Mouse (Mus musculus) MEL (cell line): ENCODE data around the gene Pabpc6. TPM values are rescaled to one million over a fixed set of nuclear protein-coding genes. Genes with fewer than 3 reads are reported as not detected.

Source experiments
- DNase-seq: peaks from one replicate; pipeline ENCODE4 v3.0.0; 2011; ENCODE audit warnings: low read depth, low spot score
- H3K27ac ChIP-seq: 2 replicates; pipeline ENCODE4 v1.5.1; 2012; ENCODE audit warnings: low read depth, mild to moderate bottlenecking, control low read depth, low read length, moderate library complexity; ENCODE audit not compliant: control insufficient read depth
- H3K27me3 ChIP-seq, 2 experiments: fragments of 150-350 bp in 1 of 2; sonication (generic) in 1 of 2; 2 replicates each; pipeline ENCODE4 v1.6.1; 2012; ENCODE audit warnings: low read length in 2 of 2, mild to moderate bottlenecking in 2 of 2, improper control_type of control experiment in 1 of 2, moderate library complexity in 1 of 2; ENCODE audit not compliant: insufficient read depth in 2 of 2, control insufficient read depth in 1 of 2
- H3K36me3 ChIP-seq, 2 experiments: 2 replicates each; pipeline ENCODE4 v1.6.1; 2012 to 2014; ENCODE audit warnings: low read length in 2 of 2, improper control_type of control experiment in 1 of 2, inconsistent platforms in 1 of 2, mild to moderate bottlenecking in 1 of 2; ENCODE audit not compliant: insufficient read depth in 2 of 2, control insufficient read depth in 1 of 2
- H3K4me1 ChIP-seq, 2 experiments: fragments of 150-350 bp in 1 of 2; sonication (generic) in 1 of 2; 2 replicates each; pipeline ENCODE4 v1.6.1; 2012; ENCODE audit warnings: low read length in 2 of 2, improper control_type of control experiment in 1 of 2, mild to moderate bottlenecking in 1 of 2; ENCODE audit not compliant: insufficient read depth in 2 of 2, control insufficient read depth in 1 of 2
- H3K4me3 ChIP-seq, 2 experiments: fragments of 150-350 bp in 1 of 2; sonication (generic) in 1 of 2; 2 replicates each; pipeline ENCODE4 v1.5.1; 2012; ENCODE audit warnings: low read depth in 2 of 2, low read length in 2 of 2, mild to moderate bottlenecking in 2 of 2, moderate library complexity in 2 of 2, control low read depth in 1 of 2, improper control_type of control experiment in 1 of 2; ENCODE audit not compliant: control insufficient read depth in 1 of 2, insufficient read depth in 1 of 2
- H3K79me2 ChIP-seq: 2 replicates; pipeline ENCODE4 v1.6.1; 2012; ENCODE audit warnings: mild to moderate bottlenecking, low read length, moderate library complexity; ENCODE audit not compliant: control insufficient read depth, poor library complexity, insufficient read depth
- H3K9ac ChIP-seq: 2 replicates; pipeline ENCODE4 v1.6.1; 2012; ENCODE audit warnings: low read depth, mild to moderate bottlenecking, control low read depth, low read length, moderate library complexity; ENCODE audit not compliant: control insufficient read depth, poor library complexity, severe bottlenecking
- H3K9me3 ChIP-seq: fragments of 150-350 bp; sonication (generic); replicated peaks from 2 replicates; pipeline ENCODE4 v1.6.1; 2012; ENCODE audit warnings: mild to moderate bottlenecking, low read length, improper control_type of control experiment, moderate library complexity; ENCODE audit not compliant: insufficient read depth
- BHLHE40 ChIP-seq: IDR thresholded peaks from 2 replicates; pipeline ENCODE4 v1.6.1; 2012; ENCODE audit warnings: low read depth, mild to moderate bottlenecking, inconsistent platforms, low read length, improper control_type of control experiment, borderline replicate concordance
- CHD1 ChIP-seq: IDR thresholded peaks from 2 replicates; pipeline ENCODE4 v1.6.1; 2012; ENCODE audit warnings: low read depth, mild to moderate bottlenecking, inconsistent platforms, low read length, improper control_type of control experiment
- CTCF ChIP-seq, 3 experiments: IDR thresholded peaks in 2 of 3; conservative IDR thresholded peaks in 1 of 3; 2 replicates each; pipeline ENCODE4 v1.5.1; 2011 to 2012; ENCODE audit warnings: low read length in 3 of 3, low read depth in 2 of 3, mild to moderate bottlenecking in 2 of 3, improper control_type of control experiment in 1 of 3, inconsistent platforms in 1 of 3, mixed read lengths in 1 of 3, moderate library complexity in 1 of 3; ENCODE audit not compliant: control insufficient read depth in 1 of 3, insufficient read depth in 1 of 3, poor library complexity in 1 of 3, severe bottlenecking in 1 of 3
- E2F4 ChIP-seq: IDR thresholded peaks from 2 replicates; pipeline ENCODE4 v1.6.1; 2011; ENCODE audit warnings: low read depth, low read length, improper control_type of control experiment, borderline replicate concordance
- ELF1 ChIP-seq: IDR thresholded peaks from 2 replicates; pipeline ENCODE4 v1.6.1; 2014; ENCODE audit warnings: low read depth, mild to moderate bottlenecking, inconsistent platforms, low read length, improper control_type of control experiment, moderate library complexity
- EP300 ChIP-seq, 2 experiments: IDR thresholded peaks; 2 replicates each; pipeline ENCODE4 v1.6.1; 2011; ENCODE audit warnings: improper control_type of control experiment in 2 of 2, low read length in 2 of 2, low read depth in 1 of 2, mild to moderate bottlenecking in 1 of 2
- ETS1 ChIP-seq: IDR thresholded peaks from 2 replicates; pipeline ENCODE4 v1.6.1; 2012; ENCODE audit warnings: low read depth, mild to moderate bottlenecking, inconsistent platforms, low read length, improper control_type of control experiment, moderate library complexity
- GABPA ChIP-seq: IDR thresholded peaks from 2 replicates; pipeline ENCODE4 v1.6.1; 2012; ENCODE audit warnings: low read depth, mild to moderate bottlenecking, inconsistent platforms, low read length, improper control_type of control experiment, moderate library complexity
- GATA1 ChIP-seq: IDR thresholded peaks from 2 replicates; pipeline ENCODE4 v1.6.1; 2011; ENCODE audit warnings: low read depth, low read length, improper control_type of control experiment
- HCFC1 ChIP-seq: IDR thresholded peaks from 2 replicates; pipeline ENCODE4 v1.6.1; 2012; ENCODE audit warnings: low read depth, mild to moderate bottlenecking, inconsistent platforms, low read length, improper control_type of control experiment, moderate library complexity
- JUND ChIP-seq: IDR thresholded peaks from 2 replicates; pipeline ENCODE4 v1.6.1; 2011; ENCODE audit warnings: low read depth, mild to moderate bottlenecking, improper control_type of control experiment, low read length
- KAT2A ChIP-seq: conservative IDR thresholded peaks from 2 replicates; pipeline ENCODE4 v1.6.1; 2012; ENCODE audit warnings: low read depth, low read length, improper control_type of control experiment, inconsistent platforms
- MAFK ChIP-seq: IDR thresholded peaks from 2 replicates; pipeline ENCODE4 v1.6.1; 2011; ENCODE audit warnings: low read depth, mild to moderate bottlenecking, low read length, improper control_type of control experiment, borderline replicate concordance
- MAZ ChIP-seq: IDR thresholded peaks from 2 replicates; pipeline ENCODE4 v1.6.1; 2012; ENCODE audit warnings: low read depth, mild to moderate bottlenecking, inconsistent platforms, low read length, improper control_type of control experiment
- MEF2A ChIP-seq: IDR thresholded peaks from 2 replicates; pipeline ENCODE4 v1.6.1; 2014; ENCODE audit warnings: low read depth, mild to moderate bottlenecking, inconsistent platforms, low read length, improper control_type of control experiment; ENCODE audit not compliant: poor library complexity, insufficient replicate concordance, severe bottlenecking; ENCODE audit errors: extremely low read depth
- MXI1 ChIP-seq: IDR thresholded peaks from 2 replicates; pipeline ENCODE4 v1.6.1; 2011; ENCODE audit warnings: mild to moderate bottlenecking, low read depth, low read length, improper control_type of control experiment
- MYB ChIP-seq: IDR thresholded peaks from 2 replicates; pipeline ENCODE4 v1.6.1; 2011; ENCODE audit warnings: mild to moderate bottlenecking, low read depth, low read length, improper control_type of control experiment
- MYC ChIP-seq: IDR thresholded peaks from 2 replicates; pipeline ENCODE4 v1.6.1; 2011; ENCODE audit warnings: low read depth, mild to moderate bottlenecking, low read length, improper control_type of control experiment, moderate library complexity
- NRF1 ChIP-seq: IDR thresholded peaks from 2 replicates; pipeline ENCODE4 v1.6.1; 2014; ENCODE audit warnings: low read depth, mild to moderate bottlenecking, inconsistent platforms, low read length, improper control_type of control experiment, moderate library complexity; ENCODE audit not compliant: poor library complexity, insufficient read depth, severe bottlenecking
- POLR2AphosphoS5 ChIP-seq: IDR thresholded peaks from 2 replicates; pipeline ENCODE4 v1.6.1; 2012; ENCODE audit warnings: low read depth, borderline replicate concordance, mild to moderate bottlenecking, inconsistent platforms, low read length, moderate library complexity, mixed read lengths
- RAD21 ChIP-seq: IDR thresholded peaks from 2 replicates; pipeline ENCODE4 v1.6.1; 2011; ENCODE audit warnings: mild to moderate bottlenecking, low read depth, low read length, improper control_type of control experiment
- TAL1 ChIP-seq: IDR thresholded peaks from 2 replicates; pipeline ENCODE4 v1.6.1; 2012; ENCODE audit warnings: mild to moderate bottlenecking, inconsistent platforms, low read length, moderate library complexity, mixed read lengths
- TBP ChIP-seq: IDR thresholded peaks from 2 replicates; pipeline ENCODE4 v1.8.0; 2011; ENCODE audit warnings: low read depth, low read length, improper control_type of control experiment
- TCF12 ChIP-seq: IDR thresholded peaks from 2 replicates; pipeline ENCODE4 v1.6.1; 2014; ENCODE audit warnings: low read depth, mild to moderate bottlenecking, inconsistent platforms, low read length, improper control_type of control experiment, moderate library complexity
- UBTF ChIP-seq: IDR thresholded peaks from 2 replicates; pipeline ENCODE4 v1.6.1; 2012; ENCODE audit warnings: low read depth, mild to moderate bottlenecking, inconsistent platforms, low read length, improper control_type of control experiment, moderate library complexity, borderline replicate concordance; ENCODE audit not compliant: insufficient read depth
- USF2 ChIP-seq, 2 experiments: IDR thresholded peaks; 2 replicates each; pipeline ENCODE4 v1.6.1; 2011 to 2012; ENCODE audit warnings: improper control_type of control experiment in 2 of 2, low read length in 2 of 2, borderline replicate concordance in 1 of 2, inconsistent platforms in 1 of 2, low read depth in 1 of 2, mild to moderate bottlenecking in 1 of 2; ENCODE audit not compliant: insufficient read depth in 1 of 2
- ZC3H11A ChIP-seq: IDR thresholded peaks from 2 replicates; pipeline ENCODE4 v1.6.1; 2012; ENCODE audit warnings: low read depth, mild to moderate bottlenecking, inconsistent platforms, low read length, improper control_type of control experiment
- ZKSCAN1 ChIP-seq: IDR thresholded peaks from 2 replicates; pipeline ENCODE4 v1.6.1; 2012; ENCODE audit warnings: low read depth, mild to moderate bottlenecking, inconsistent platforms, low read length, improper control_type of control experiment, moderate library complexity
- ZMIZ1 ChIP-seq: IDR thresholded peaks from 2 replicates; pipeline ENCODE4 v1.6.1; 2012; ENCODE audit warnings: low read depth, mild to moderate bottlenecking, inconsistent platforms, low read length, improper control_type of control experiment, moderate library complexity
- ZNF384 ChIP-seq: IDR thresholded peaks from 2 replicates; pipeline ENCODE4 v1.6.1; 2012; ENCODE audit warnings: low read depth, mild to moderate bottlenecking, inconsistent platforms, low read length, improper control_type of control experiment
- polyA plus RNA-seq, 2 experiments: library from polyadenylated mRNA; stranded (reverse) in 1 of 2; unstranded in 1 of 2; fragments of >175 nt in 1 of 2; fragments of >200 nt in 1 of 2; gene quantifications; 2 replicates each; pipeline versions ENCODE4 v1.2.1 to v1.2.4; 2012; ENCODE audit warnings: low replicate concordance in 2 of 2, low read depth in 1 of 2; ENCODE audit not compliant: insufficient read length in 2 of 2, insufficient read depth in 1 of 2, missing spikeins in 1 of 2
- total RNA-seq: library from RNA; depleted of rRNA; stranded (reverse); fragments of 300-350 nt; gene quantifications from 2 replicates; pipeline ENCODE4 v1.2.3, GENCODE M21; 2012

Pabpc6 gene
- total and polyA plus RNA-seq, 3 experiments, result not detected

- Histone ChIP-seq H3K27me3 (no peaks in the 10 kb centered on the region), H3K36me3 (no peaks in the 10 kb centered on the region), H3K79me2 (no peaks in the 10 kb centered on the region), H3K4me1 (no peaks in the 10 kb centered on the region), H3K9me3 (no peaks in the 10 kb centered on the region), H3K9ac (no peak overlapping the region), H3K27ac (no peak overlapping the region), H3K4me3 (no peak overlapping the region)
- no peak for DNase-seq
- TF ChIP-seq MYB (no peak), KAT2A (no peak), HCFC1 (no peak), ZNF384 (no peak), ELF1 (no peak), ETS1 (no peak), NRF1 (no peak), ZC3H11A (no peak), RAD21 (no peak), MEF2A (no peak), MXI1 (no peak), EP300 (IDR thresholded peaks at IDR 0.05; ENCODE audit: low read depth in 1 of 2, low read length in 2 of 2) (no peak), ZKSCAN1 (no peak), CHD1 (no peak), E2F4 (no peak), GATA1 (no peak), GABPA (no peak), ZMIZ1 (no peak), BHLHE40 (no peak), TBP (no peak)
Measured at GRCm38 (mm10) chr17:9667955-9668354, 1.6 kb downstream of the Pabpc6 start.

- DNase-seq, result no peak
- no peaks in the 10 kb centered on the region for H3K79me2 ChIP-seq
- no peaks in the 10 kb centered on the region for H3K27me3 ChIP-seq
- H3K9me3 ChIP-seq, result no peaks in the 10 kb centered on the region
- H3K4me3 ChIP-seq, result no peak overlapping the region
- no peak overlapping the region for H3K9ac ChIP-seq
- no peak overlapping the region for H3K27ac ChIP-seq
- no peaks in the 10 kb centered on the region for H3K36me3 ChIP-seq
- H3K4me1 ChIP-seq, result no peaks in the 10 kb centered on the region
- TF ChIP-seq TAL1 (no peak), TBP (no peak), MYC (no peak), JUND (no peak), ZC3H11A (no peak), GATA1 (no peak), CTCF (IDR thresholded peaks at IDR 0.05 in 2 of 3, conservative IDR thresholded peaks at IDR 0.05 in 1 of 3; ENCODE audit: control insufficient read depth in 1 of 3, insufficient read depth in 1 of 3, low read depth in 2 of 3, low read length in 3 of 3, poor library complexity in 1 of 3, severe bottlenecking in 1 of 3) (no peak), MEF2A (no peak), MAZ (no peak), MXI1 (no peak), TCF12 (no peak), POLR2AphosphoS5 (no peak), ZKSCAN1 (no peak), KAT2A (no peak), HCFC1 (no peak), MAFK (no peak), GABPA (no peak), USF2 (IDR thresholded peaks at IDR 0.05; ENCODE audit: borderline replicate concordance in 1 of 2, insufficient read depth in 1 of 2, low read depth in 1 of 2, low read length in 2 of 2) (no peak), CHD1 (no peak), UBTF (no peak)
Measured at GRCm38 (mm10) chr17:9658651-9659050, 10.9 kb downstream of the Pabpc6 start.
